Mouse (Mus musculus): Measurements from ENCODE around the gene Sprtn.

- no peak for TF ChIP-seq CTCF (conservative IDR thresholded peaks at IDR 0.05; ENCODE audit: insufficient read depth, insufficient read length, low read depth, low read length)
- TF ChIP-seq POLR2A (IDR thresholded peaks at IDR 0.05; ENCODE audit: low read depth, low read length): no peak
These were observed 26.4 kb downstream of the Sprtn start for GRCm38 (mm10) chr8:124923971-124924652.
